Mouse (Mus musculus): ENCODE data around the gene Elane. TPM values are rescaled to one million over a fixed set of nuclear protein-coding genes. Genes with fewer than 3 reads are reported as not detected.

Elane gene
- polyA plus RNA-seq, 1 experiment from 2014 or later = 1.1 TPM

DNA sequence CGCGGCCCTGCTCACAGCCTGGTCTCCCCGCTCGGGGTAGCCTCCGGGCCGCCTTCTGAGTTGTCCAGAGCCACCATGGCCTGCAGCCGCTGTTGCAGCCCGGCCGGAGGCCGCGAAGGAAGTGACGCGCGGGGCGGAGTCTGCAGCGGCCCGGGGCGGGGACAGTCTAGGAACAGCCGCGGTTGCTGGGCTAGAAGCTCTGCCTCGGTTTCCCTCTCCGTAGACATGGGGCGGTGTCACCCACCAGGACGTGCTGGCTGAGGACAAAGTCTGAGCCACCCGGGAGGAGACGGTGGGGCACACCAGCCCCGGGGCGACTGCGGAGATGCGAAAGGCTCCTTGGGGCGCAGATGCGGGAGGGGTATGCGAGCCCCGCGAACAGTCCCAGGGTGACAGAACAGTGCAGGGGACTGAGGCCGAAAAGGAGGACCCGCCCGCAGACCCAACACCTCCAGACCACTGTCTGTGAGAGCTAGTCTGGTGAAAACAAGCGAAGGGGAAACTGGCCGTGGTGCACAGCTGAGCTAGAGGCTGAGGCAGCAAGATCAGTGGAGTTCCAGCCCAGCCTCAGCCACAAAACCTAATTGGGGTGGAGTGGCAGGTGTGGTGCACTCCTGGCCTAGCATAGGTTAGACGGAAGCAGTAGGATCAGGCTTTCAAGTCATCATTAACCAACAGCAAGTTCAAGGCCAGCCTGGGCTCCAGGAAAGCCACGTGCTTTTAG lies 30.9 kb downstream of the Elane start, which contains the start of gene Kiss1r:
Kiss1r (plus strand) TSS at position 164 of the 724 bp plus-strand sequence.
- H3K4me3 ChIP-seq (ENCODE audit: low read length) = peak within 1 kb of the TSS; percentile 92
- peak within 1 kb of the TSS; percentile 95 for H3K4me2 ChIP-seq (ENCODE audit: low read depth, low read length)
- H3K36me3 ChIP-seq (ENCODE audit: control insufficient read depth, insufficient read depth) = no peaks in the 10 kb centered on the region
- peaks cover 52% of the 10 kb centered on the region for H3K4me1 ChIP-seq (ENCODE audit: control insufficient read depth, insufficient read depth, low read length)
- peak within 1 kb of the TSS; percentile 78 for H3K27ac ChIP-seq (ENCODE audit: low read length)
- peaks cover 45% of the 10 kb centered on the region for H3K27me3 ChIP-seq (ENCODE audit: control insufficient read depth, insufficient read depth, low read length)
- 2% methylated on average over 42 of the region's 42 CpGs for WGBS
- peak within 1 kb of the TSS; percentile 98 for H3K9ac ChIP-seq (ENCODE audit: low read length)
- H3K9me3 ChIP-seq (replicated peaks; ENCODE audit: control insufficient read depth, low read length) = no peaks in the 10 kb centered on the region
- peak; percentile 78 for ATAC-seq (replicated peaks; ENCODE audit: extremely low read depth, insufficient read depth, low FRiP score)

DNA sequence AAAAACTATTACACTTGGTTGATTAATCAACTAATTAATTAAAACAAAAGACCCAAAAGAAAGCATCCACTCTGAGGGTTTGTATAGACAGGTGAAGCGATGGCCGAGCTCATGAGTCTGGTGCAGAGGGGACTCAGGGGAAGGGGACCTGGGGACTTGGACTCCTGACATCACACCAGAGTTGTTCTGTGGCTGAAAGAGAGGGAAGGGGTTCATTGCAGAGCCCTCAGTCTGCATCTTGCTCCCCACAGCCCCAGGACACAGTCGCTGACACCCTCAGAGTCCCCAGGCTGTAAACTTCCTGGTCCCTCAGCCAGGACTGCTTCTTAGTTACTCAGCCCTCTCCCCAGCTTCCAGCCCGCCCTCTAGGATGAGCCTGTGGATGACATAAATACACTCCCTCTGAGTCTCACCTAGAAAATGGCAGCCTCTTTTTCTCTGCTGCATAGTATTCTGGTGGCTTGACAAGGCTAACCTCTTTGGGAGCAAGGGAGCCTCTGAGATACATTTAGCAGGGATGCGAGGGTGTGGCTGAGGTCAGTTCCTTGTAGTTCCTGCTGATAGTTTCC lies 31.6 kb downstream of the Elane start:
- Histone ChIP-seq H3K9ac (ENCODE audit: low read length) (no peak overlapping the region; the same call in 1 of the 2 replicates), H3K27me3 (ENCODE audit: control insufficient read depth, insufficient read depth, low read length) (peaks cover 52% of the 10 kb centered on the region), H3K9me3 (replicated peaks; ENCODE audit: control insufficient read depth, low read length) (no peaks in the 10 kb centered on the region), H3K4me3 (ENCODE audit: low read length) (peak overlapping the region; percentile 92), H3K4me1 (ENCODE audit: control insufficient read depth, insufficient read depth, low read length) (peaks cover 52% of the 10 kb centered on the region), H3K4me2 (ENCODE audit: low read depth, low read length) (peak overlapping the region; percentile 95), H3K27ac (ENCODE audit: low read length) (no peak overlapping the region), H3K36me3 (ENCODE audit: control insufficient read depth, insufficient read depth) (no peaks in the 10 kb centered on the region)
- no peak for ATAC-seq (replicated peaks; ENCODE audit: extremely low read depth, insufficient read depth, low FRiP score)
- 69% methylated on average over 5 of the region's 5 CpGs for WGBS

DNA sequence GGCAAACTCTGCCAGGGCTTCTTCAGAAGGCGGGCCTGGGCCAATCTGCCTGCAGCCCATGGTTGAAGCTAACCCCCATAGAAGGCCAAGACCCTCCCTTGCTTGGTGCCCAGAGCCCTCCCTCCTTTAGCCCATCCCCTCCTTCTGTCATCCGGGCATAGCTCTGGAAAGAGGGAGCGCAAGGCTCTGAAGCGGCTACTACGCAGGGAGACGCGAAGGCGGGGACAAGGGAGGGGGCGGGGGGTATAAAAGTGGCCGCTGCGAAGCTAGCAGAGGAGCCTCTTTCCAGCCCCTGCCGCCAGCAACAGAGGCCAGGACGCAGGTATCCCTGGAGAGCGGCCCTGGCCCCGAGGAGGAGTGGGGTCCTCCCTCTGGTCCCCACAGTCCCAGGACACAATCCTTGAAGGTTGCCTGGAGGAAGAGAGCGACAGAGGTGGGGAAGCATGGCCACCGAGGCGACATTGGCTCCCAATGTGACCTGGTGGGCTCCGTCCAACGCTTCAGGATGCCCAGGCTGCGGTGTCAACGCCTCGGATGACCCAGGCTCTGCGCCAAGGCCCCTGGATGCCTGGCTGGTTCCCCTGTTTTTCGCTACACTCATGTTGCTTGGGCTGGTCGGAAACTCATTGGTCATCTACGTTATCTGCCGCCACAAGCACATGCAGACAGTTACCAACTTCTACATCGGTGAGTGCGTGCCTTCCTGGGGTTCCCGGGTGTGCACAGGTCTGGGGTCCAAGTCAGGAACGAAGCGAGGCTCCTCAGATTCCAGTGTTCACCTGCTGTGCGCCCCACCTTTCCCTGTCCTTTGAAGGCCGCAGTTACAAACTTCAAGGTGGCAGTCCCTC lies 32.4 kb downstream of the Elane start:
- H3K9ac ChIP-seq (ENCODE audit: low read length) = peak overlapping the region; percentile 14
- H3K4me1 ChIP-seq (ENCODE audit: control insufficient read depth, insufficient read depth, low read length) = peaks cover 52% of the 10 kb centered on the region
- 8% methylated on average over 34 of the region's 35 CpGs for WGBS

DNA sequence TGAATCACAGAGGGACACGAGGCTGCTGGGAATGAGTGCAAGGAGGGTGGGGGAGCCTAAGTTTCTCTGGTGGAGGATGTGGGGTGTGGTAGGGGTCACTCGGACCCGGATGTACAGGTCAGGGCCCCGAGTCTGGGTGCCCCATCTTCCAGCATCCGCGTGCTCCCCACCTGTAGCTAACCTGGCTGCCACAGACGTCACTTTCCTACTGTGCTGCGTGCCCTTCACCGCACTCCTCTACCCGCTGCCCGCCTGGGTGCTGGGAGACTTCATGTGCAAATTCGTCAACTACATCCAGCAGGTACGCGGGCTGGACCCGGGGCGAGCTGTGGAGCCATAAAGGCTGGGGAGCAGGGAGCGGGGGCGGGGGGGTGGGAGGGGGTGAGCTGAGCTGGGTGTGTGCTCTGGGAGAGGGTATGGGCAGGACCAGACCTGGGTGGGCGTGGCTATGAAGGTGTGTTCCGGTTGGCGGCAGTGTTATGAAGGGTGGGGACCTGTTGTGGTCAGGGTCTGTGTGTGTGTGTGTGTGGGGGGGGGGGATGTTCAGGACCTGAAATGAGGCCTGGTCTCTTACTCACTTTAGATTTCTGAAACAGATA lies 33.3 kb downstream of the Elane start:
- WGBS = 5% methylated on average over 21 of the region's 21 CpGs
- H3K9ac ChIP-seq (ENCODE audit: low read length) = no peak overlapping the region
- peaks cover 43% of the 10 kb centered on the region for H3K4me1 ChIP-seq (ENCODE audit: control insufficient read depth, insufficient read depth, low read length)
- H3K27me3 ChIP-seq (ENCODE audit: control insufficient read depth, insufficient read depth, low read length) = peaks cover 57% of the 10 kb centered on the region
- H3K36me3 ChIP-seq (ENCODE audit: control insufficient read depth, insufficient read depth) = no peaks in the 10 kb centered on the region
- H3K27ac ChIP-seq (ENCODE audit: low read length) = no peak overlapping the region
- ATAC-seq (replicated peaks; ENCODE audit: extremely low read depth, insufficient read depth, low FRiP score) = no peak
- H3K9me3 ChIP-seq (replicated peaks; ENCODE audit: control insufficient read depth, low read length) = no peaks in the 10 kb centered on the region
- peak overlapping the region; percentile 28; the same call in 1 of the 2 replicates for H3K4me2 ChIP-seq (ENCODE audit: low read depth, low read length)
- H3K4me3 ChIP-seq (ENCODE audit: low read length) = peak overlapping the region; percentile 16; the same call in 1 of the 2 replicates

More for the DNA sequence above, 32.4 kb downstream of the Elane start:
- H3K4me3 ChIP-seq (ENCODE audit: low read length) = peak overlapping the region; percentile 26
- no peaks in the 10 kb centered on the region for H3K9me3 ChIP-seq (replicated peaks; ENCODE audit: control insufficient read depth, low read length)
- H3K27ac ChIP-seq (ENCODE audit: low read length) = no peak overlapping the region
- no peak for ATAC-seq (replicated peaks; ENCODE audit: extremely low read depth, insufficient read depth, low FRiP score)
- peaks cover 57% of the 10 kb centered on the region for H3K27me3 ChIP-seq (ENCODE audit: control insufficient read depth, insufficient read depth, low read length)
- no peaks in the 10 kb centered on the region for H3K36me3 ChIP-seq (ENCODE audit: control insufficient read depth, insufficient read depth)
- peak overlapping the region; percentile 50 for H3K4me2 ChIP-seq (ENCODE audit: low read depth, low read length)

DNA sequence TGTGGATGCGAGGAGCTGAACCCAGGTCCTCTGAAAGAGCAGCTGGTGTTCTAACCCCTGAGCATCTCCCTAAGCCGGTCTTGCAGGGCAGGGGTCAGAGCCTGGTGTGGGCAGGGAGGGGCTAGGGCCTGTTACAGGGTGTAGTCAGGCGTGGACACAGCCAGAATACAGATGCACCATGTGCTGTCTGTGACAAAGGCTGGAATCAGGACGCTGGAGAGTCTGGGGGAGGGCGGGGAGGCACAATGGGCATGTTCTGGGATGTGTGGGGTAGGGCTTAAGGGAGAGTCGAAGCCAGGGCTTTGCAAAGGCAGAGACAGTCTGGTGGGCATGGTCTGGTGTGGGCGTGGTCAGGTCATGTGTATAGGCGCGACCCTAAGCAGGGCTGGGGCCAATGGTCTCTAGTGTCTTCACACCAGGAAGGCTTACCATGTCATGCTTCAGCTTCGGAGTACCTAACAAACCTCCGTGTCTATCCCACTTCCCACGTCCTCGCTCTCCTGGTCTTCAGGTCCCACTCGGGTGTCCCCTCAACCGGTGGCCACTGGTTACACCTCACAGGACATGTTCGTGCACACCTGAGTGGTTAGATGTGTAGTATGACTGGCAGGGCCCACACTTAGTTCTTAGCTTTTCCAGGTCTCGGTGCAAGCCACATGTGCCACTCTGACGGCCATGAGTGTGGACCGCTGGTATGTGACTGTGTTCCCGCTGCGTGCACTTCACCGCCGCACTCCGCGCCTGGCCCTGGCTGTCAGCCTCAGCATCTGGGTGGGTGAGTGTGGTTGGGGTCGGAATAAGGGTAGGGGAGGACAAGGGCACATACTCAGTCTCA lies 34.2 kb downstream of the Elane start:
- ATAC-seq (replicated peaks; ENCODE audit: extremely low read depth, insufficient read depth, low FRiP score) = no peak
- peaks cover 34% of the 10 kb centered on the region for H3K4me1 ChIP-seq (ENCODE audit: control insufficient read depth, insufficient read depth, low read length)
- no peak overlapping the region for H3K4me3 ChIP-seq (ENCODE audit: low read length)
- peaks cover 57% of the 10 kb centered on the region for H3K27me3 ChIP-seq (ENCODE audit: control insufficient read depth, insufficient read depth, low read length)
- H3K36me3 ChIP-seq (ENCODE audit: control insufficient read depth, insufficient read depth) = no peaks in the 10 kb centered on the region
- no peaks in the 10 kb centered on the region for H3K9me3 ChIP-seq (replicated peaks; ENCODE audit: control insufficient read depth, low read length)
- H3K9ac ChIP-seq (ENCODE audit: low read length) = no peak overlapping the region
- H3K4me2 ChIP-seq (ENCODE audit: low read depth, low read length) = no peak overlapping the region
- H3K27ac ChIP-seq (ENCODE audit: low read length) = no peak overlapping the region
- WGBS = 28% methylated on average over 26 of the region's 26 CpGs

DNA sequence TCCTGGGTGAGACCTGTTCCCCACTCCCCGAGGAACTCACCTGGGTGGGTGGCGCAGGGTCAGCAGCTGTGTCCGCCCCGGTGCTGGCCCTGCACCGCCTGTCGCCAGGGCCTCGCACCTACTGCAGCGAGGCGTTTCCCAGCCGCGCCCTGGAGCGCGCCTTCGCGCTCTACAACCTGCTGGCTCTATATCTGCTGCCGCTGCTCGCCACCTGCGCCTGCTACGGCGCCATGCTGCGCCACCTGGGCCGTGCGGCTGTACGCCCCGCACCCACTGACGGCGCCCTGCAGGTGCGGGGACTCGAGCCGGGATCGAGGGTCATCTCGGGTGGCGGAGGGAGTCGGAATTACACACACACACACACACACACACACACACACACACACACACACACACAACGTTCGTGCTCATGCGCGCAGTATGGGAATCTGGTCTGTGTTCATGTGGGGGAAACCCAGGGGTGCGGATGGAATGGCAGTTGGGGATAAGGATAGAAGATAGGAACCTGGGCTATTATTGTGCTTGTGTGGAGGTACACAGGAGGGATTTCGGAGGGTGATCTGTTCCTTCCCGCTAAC lies 35.0 kb downstream of the Elane start, which contains the start of gene R3hdm4:
R3hdm4 (minus strand) TSS at position 251 of the 578 bp plus-strand sequence.
- Histone ChIP-seq H3K4me1 (ENCODE audit: control insufficient read depth, insufficient read depth, low read length) (peaks cover 32% of the 10 kb centered on the region), H3K4me3 (ENCODE audit: low read length) (peak within 1 kb of the TSS; percentile 42), H3K4me2 (ENCODE audit: low read depth, low read length) (peak within 1 kb of the TSS; percentile 65), H3K36me3 (ENCODE audit: control insufficient read depth, insufficient read depth) (no peaks in the 10 kb centered on the region), H3K9me3 (replicated peaks; ENCODE audit: control insufficient read depth, low read length) (no peaks in the 10 kb centered on the region), H3K27ac (ENCODE audit: low read length) (no peak within 1 kb of the TSS), H3K27me3 (ENCODE audit: control insufficient read depth, insufficient read depth, low read length) (peaks cover 57% of the 10 kb centered on the region), H3K9ac (ENCODE audit: low read length) (peak within 1 kb of the TSS; percentile 67)
- no peak for ATAC-seq (replicated peaks; ENCODE audit: extremely low read depth, insufficient read depth, low FRiP score)
- 6% methylated on average over 41 of the region's 41 CpGs for WGBS

DNA sequence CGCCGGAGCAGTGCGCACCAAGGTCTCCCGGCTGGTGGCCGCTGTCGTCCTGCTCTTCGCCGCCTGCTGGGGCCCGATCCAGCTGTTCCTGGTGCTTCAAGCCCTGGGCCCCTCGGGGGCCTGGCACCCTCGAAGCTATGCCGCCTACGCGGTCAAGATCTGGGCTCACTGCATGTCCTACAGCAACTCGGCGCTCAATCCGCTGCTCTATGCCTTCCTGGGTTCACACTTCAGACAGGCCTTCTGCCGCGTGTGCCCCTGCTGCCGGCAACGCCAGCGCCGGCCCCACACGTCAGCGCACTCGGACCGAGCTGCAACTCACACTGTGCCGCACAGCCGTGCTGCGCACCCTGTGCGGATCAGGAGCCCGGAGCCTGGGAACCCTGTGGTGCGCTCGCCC lies 35.5 kb downstream of the Elane start:
- Histone ChIP-seq H3K36me3 (ENCODE audit: control insufficient read depth, insufficient read depth) (no peaks in the 10 kb centered on the region), H3K9ac (ENCODE audit: low read length) (peak overlapping the region; percentile 67), H3K9me3 (replicated peaks; ENCODE audit: control insufficient read depth, low read length) (no peaks in the 10 kb centered on the region), H3K27ac (ENCODE audit: low read length) (no peak overlapping the region), H3K4me1 (ENCODE audit: control insufficient read depth, insufficient read depth, low read length) (peaks cover 35% of the 10 kb centered on the region), H3K4me3 (ENCODE audit: low read length) (peak overlapping the region; percentile 42), H3K27me3 (ENCODE audit: control insufficient read depth, insufficient read depth, low read length) (peaks cover 57% of the 10 kb centered on the region), H3K4me2 (ENCODE audit: low read depth, low read length) (peak overlapping the region; percentile 65)
- WGBS = 2% methylated on average over 34 of the region's 34 CpGs
- no peak for ATAC-seq (replicated peaks; ENCODE audit: extremely low read depth, insufficient read depth, low FRiP score)

All from heart, embryonic 16.5 days (tissue).